Mouse (Mus musculus): ENCODE data around the gene Gm17364. TPM values are rescaled to one million over a fixed set of nuclear protein-coding genes. Genes with fewer than 3 reads are reported as not detected.

Gene Gm17364
- polyA plus RNA-seq (2012; rRNA removed; ENCODE audit: low replicate concordance): not detected in 2 replicates

DNA sequence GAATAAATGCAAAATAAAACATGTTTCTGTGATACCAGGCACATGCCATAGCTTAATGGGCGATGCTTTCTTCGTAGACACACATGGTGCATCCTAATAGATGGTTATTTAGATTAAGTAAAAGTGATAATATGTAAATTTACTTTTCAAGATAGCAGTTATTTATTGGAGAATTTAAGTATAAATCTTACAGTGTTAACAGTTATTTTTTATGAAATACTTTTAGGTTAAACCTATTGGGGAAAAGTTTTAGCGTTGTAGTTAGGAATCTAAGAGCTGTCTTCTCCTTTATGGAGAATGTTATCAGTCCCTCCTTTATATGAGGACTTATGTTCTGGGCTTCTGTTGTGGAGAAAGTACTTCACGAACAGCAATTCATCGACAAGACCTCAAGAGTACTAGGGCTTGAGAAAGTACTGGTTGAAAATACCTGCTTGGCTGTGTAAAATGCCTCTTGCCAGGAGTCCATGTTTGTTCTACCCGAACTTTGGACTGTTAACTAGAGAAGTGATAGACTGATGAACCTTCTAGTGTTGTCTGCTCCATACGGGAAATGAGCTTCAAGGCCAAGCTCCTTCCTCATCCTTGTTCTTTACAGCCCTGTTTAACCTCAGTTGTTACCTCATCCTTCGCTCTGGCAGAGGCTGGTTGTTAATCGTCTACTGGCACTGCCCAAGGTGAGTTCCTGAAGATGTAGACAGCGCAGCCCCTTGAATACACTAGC is at the start of gene Gm17364:
Gene Gm17364 (minus strand): TSS at position 51 of the 724 bp plus-strand sequence.

DNA sequence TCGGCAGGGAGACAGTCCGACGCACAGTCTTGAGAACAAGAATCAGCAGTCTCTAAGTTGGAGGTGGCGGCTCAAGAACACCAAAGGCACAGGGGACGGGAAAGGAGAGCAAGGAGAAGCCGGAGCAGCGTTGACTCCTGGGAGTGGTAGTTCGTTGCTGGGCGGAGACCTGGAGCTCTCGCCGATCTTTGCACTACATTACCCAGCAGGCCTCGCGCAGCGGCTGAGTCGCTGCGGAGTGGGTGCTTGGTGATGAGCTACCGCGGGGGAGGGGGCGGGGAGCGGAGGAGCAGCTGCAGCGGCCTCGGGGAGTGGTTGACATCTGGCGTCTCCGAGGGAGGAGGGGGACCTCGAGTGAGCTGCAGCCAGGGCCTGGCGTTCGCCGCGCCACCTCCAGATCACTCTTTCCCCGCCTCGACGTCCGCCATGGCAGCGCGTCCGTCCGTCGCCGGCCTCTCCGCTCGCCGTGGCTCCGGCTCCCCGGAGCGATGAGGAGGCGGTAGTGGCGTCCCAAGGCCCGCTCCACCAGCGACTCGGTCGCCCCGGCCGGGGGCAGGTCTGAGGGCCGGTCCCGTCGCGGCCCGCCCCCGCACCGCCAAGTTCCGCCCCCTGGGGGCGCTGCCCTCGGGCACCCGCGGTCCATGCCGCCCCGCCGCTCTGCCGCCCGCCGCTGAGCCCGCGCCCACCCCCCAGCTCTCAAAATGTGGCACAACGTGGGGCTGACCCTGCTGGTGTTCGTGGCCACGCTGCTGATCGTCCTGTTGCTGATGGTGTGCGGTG is 24.0 kb downstream of the Gm17364 start, which contains the start of gene Smim13:
Gene Smim13 (plus strand): TSS at position 307 of the 780 bp plus-strand sequence.

Other genes with a start within 250 kb of the Gm17364 start
- gene Mak, start 194.3 kb downstream of the Gm17364 start, polyA plus RNA-seq (2012; rRNA removed; ENCODE audit: low replicate concordance): 0.08 TPM in 1 of 2 replicates, not detected in the other
- gene Gcm2, start 162.9 kb downstream of the Gm17364 start, polyA plus RNA-seq (2012; rRNA removed; ENCODE audit: low replicate concordance): not detected in 2 replicates
- gene Sycp2l, start 159.7 kb downstream of the Gm17364 start, polyA plus RNA-seq (2012; rRNA removed; ENCODE audit: low replicate concordance): 0.05 TPM in 1 of 2 replicates, not detected in the other
- 0.02 and 0.07 TPM in 2 replicates for gene Elovl2, start 53.6 kb downstream of the Gm17364 start, polyA plus RNA-seq (2012; rRNA removed; ENCODE audit: low replicate concordance)
- gene Smim13, start 24.1 kb downstream of the Gm17364 start, polyA plus RNA-seq (2012; rRNA removed; ENCODE audit: low replicate concordance): 2.4 and 3.2 TPM in 2 replicates
- 9.7 and 13.0 TPM in 2 replicates for gene Nedd9, start 213.4 kb upstream of the Gm17364 start, polyA plus RNA-seq (2012; rRNA removed; ENCODE audit: low replicate concordance)

All from duodenum, adult 2 months (tissue).